Mouse (Mus musculus) heart, postnatal 25 days (tissue): ENCODE data around the gene Sltm. TPM values are rescaled to one million over a fixed set of nuclear protein-coding genes. Genes with fewer than 3 reads are reported as not detected.

ENCODE experiments used
- DNase-seq: peaks from one replicate; pipeline ENCODE4 v3.0.0; 2022; ENCODE audit warnings: low spot score
- intact Hi-C: fragments of 180-260 bp; cut with DNase I; formaldehyde crosslinking; loops from one replicate; pipeline ENCODE4 v1.15.1; 2025
- total RNA-seq, 2 experiments: library from RNA; stranded (reverse); gene quantifications; 2 replicates each; pipeline ENCODE4 v1.2.3; 2021

Gene Sltm
- total RNA-seq, result 10 to 100 TPM; 19.9 to 20.8 TPM

GRCm38 (mm10) chr9:70542305-70543041 is at the start of gene Sltm:
Gene Sltm (plus strand): TSS chr9:70542754.
- DNase-seq, result peak; percentile 97
- intact Hi-C loops, result no loop called here

GRCm38 (mm10) chr9:70493038-70493437 is 49.5 kb upstream of the Sltm start:
- intact Hi-C loops, result no loop called here
- DNase-seq, result no peak

GRCm38 (mm10) chr9:70496990-70497389 is 45.6 kb upstream of the Sltm start:
- intact Hi-C loops, result no loop called here
- no peak for DNase-seq

GRCm38 (mm10) chr9:70502284-70503014 is 40.1 kb upstream of the Sltm start:
- intact Hi-C loops, result loop anchor here (5.0 kb wide), 1 partner anchor 80 kb away; the partner anchor contains the start of gene Ccnb2
- no peak for DNase-seq

- peak; percentile 31 for DNase-seq
- intact Hi-C loops, result loop anchor here (5.0 kb wide), 1 partner anchor 81 kb away; the partner anchor contains the start of gene Ccnb2
Observed at GRCm38 (mm10) chr9:70503015-70503603, 39.4 kb upstream of the Sltm start.

- intact Hi-C loops, result loop anchor here (2.0 to 5.0 kb wide), 2 partner anchors 37 to 81 kb away; partner anchors contain the start of gene Ccnb2
Observed at GRCm38 (mm10) chr9:70503626-70504041, 38.9 kb upstream of the Sltm start, which contains the start of gene Rnf111. Gene Rnf111 (minus strand): TSS chr9:70503725.

GRCm38 (mm10) chr9:70506186-70506585 is 36.4 kb upstream of the Sltm start:
- intact Hi-C loops, result no loop called here
- DNase-seq, result no peak

More at GRCm38 (mm10) chr9:70503626-70504041, 38.9 kb upstream of the Sltm start, which contains the start of gene Rnf111:
- DNase-seq, result peak; percentile 95

GRCm38 (mm10) chr9:70506787-70507186 is 35.8 kb upstream of the Sltm start:
- intact Hi-C loops, result no loop called here
- DNase-seq, result no peak

GRCm38 (mm10) chr9:70509906-70510525 is 32.5 kb upstream of the Sltm start:
- DNase-seq, result no peak
- intact Hi-C loops, result loop anchor here (5.0 kb wide), 1 partner anchor 103 kb away; no protein-coding TSS in a partner anchor

- intact Hi-C loops, result loop anchor here (5.0 kb wide), 1 partner anchor 104 kb away; no protein-coding TSS in a partner anchor
- DNase-seq, result no peak
Observed at GRCm38 (mm10) chr9:70510998-70511583, 31.5 kb upstream of the Sltm start.

GRCm38 (mm10) chr9:70511681-70512080 is 30.9 kb upstream of the Sltm start:
- intact Hi-C loops, result loop anchor here (5.0 kb wide), 1 partner anchor 104 kb away; no protein-coding TSS in a partner anchor
- DNase-seq, result no peak

- intact Hi-C loops, result no loop called here
- no peak for DNase-seq
Observed at GRCm38 (mm10) chr9:70520651-70521050, 21.9 kb upstream of the Sltm start.

- intact Hi-C loops, result no loop called here
- no peak for DNase-seq
Observed at GRCm38 (mm10) chr9:70523813-70524212, 18.7 kb upstream of the Sltm start.

- intact Hi-C loops, result no loop called here
- DNase-seq, result peak; percentile 18
Observed at GRCm38 (mm10) chr9:70524366-70524765, 18.2 kb upstream of the Sltm start.

- DNase-seq, result no peak
- intact Hi-C loops, result no loop called here
Observed at GRCm38 (mm10) chr9:70533328-70533727, 9.2 kb upstream of the Sltm start.

GRCm38 (mm10) chr9:70541584-70541983 is 970 bp upstream of the Sltm start:
- intact Hi-C loops, result loop anchor here (2.0 kb wide), 1 partner anchor 37 kb away; no protein-coding TSS in a partner anchor

GRCm38 (mm10) chr9:70543048-70543880 is 710 bp downstream of the Sltm start:
- no peak for DNase-seq
- intact Hi-C loops, result no loop called here

More at GRCm38 (mm10) chr9:70541584-70541983, 970 bp upstream of the Sltm start:
- DNase-seq, result no peak

- intact Hi-C loops, result no loop called here
- no peak for DNase-seq
Observed at GRCm38 (mm10) chr9:70543985-70544384, 1.4 kb downstream of the Sltm start.
